Mouse (Mus musculus): ENCODE measurements around the gene Rasgrp1. TPM values are rescaled to one million over a fixed set of nuclear protein-coding genes. Genes with fewer than 3 reads are reported as not detected.

Gene Rasgrp1
- total RNA-seq (2021): under 1 TPM; 0.46 TPM
- long read RNA-seq, experiment 1: 0 reads
- long read RNA-seq, experiment 2: 0 reads

GRCm38 (mm10) chr2:117342547-117343239, at the start of gene Rasgrp1:
Gene Rasgrp1 (minus strand): TSS chr2:117343001.
- DNase-seq: peak; percentile 7 to 21

GRCm38 (mm10) chr2:117389925-117390892, 47.4 kb upstream of the Rasgrp1 start:
- DNase-seq: peak; percentile 59 to 61

GRCm38 (mm10) chr2:117389460-117389859, 46.7 kb upstream of the Rasgrp1 start:
- no peak for DNase-seq

GRCm38 (mm10) chr2:117388121-117388520, 45.3 kb upstream of the Rasgrp1 start:
- no peak for DNase-seq

GRCm38 (mm10) chr2:117386981-117387705, 44.3 kb upstream of the Rasgrp1 start:
- DNase-seq: no peak

GRCm38 (mm10) chr2:117386036-117386590, 43.3 kb upstream of the Rasgrp1 start:
- no peak for DNase-seq

- DNase-seq: peak in 1 of 2 experiments; percentile 9
Measured at GRCm38 (mm10) chr2:117381314-117381713, 38.5 kb upstream of the Rasgrp1 start.

GRCm38 (mm10) chr2:117374293-117374830, 31.6 kb upstream of the Rasgrp1 start:
- DNase-seq: no peak

- DNase-seq: no peak
Measured at GRCm38 (mm10) chr2:117371706-117372105, 28.9 kb upstream of the Rasgrp1 start.

GRCm38 (mm10) chr2:117366478-117366877, 23.7 kb upstream of the Rasgrp1 start:
- DNase-seq: no peak

GRCm38 (mm10) chr2:117364056-117364455, 21.3 kb upstream of the Rasgrp1 start:
- no peak for DNase-seq

GRCm38 (mm10) chr2:117357939-117358338, 15.1 kb upstream of the Rasgrp1 start:
- DNase-seq: no peak

- no peak for DNase-seq
Measured at GRCm38 (mm10) chr2:117352305-117353123, 9.7 kb upstream of the Rasgrp1 start.

- DNase-seq: no peak
Measured at GRCm38 (mm10) chr2:117350138-117350537, 7.3 kb upstream of the Rasgrp1 start.

- DNase-seq: no peak
Measured at GRCm38 (mm10) chr2:117343240-117343624, 431 bp upstream of the Rasgrp1 start.

- DNase-seq: peak; percentile 71 to 73
Measured at GRCm38 (mm10) chr2:117342090-117342546, 683 bp downstream of the Rasgrp1 start.

GRCm38 (mm10) chr2:117338501-117338900, 4.3 kb downstream of the Rasgrp1 start:
- no peak for DNase-seq

- DNase-seq: no peak
Measured at GRCm38 (mm10) chr2:117337902-117338301, 4.9 kb downstream of the Rasgrp1 start.

GRCm38 (mm10) chr2:117336946-117337665, 5.7 kb downstream of the Rasgrp1 start:
- DNase-seq: no peak

All from adrenal gland, postnatal 36 days (tissue).